Mouse (Mus musculus): Measurements from ENCODE around the gene Crim1. TPM values are rescaled to one million over a fixed set of nuclear protein-coding genes. Genes with fewer than 3 reads are reported as not detected.

Crim1 gene
- total RNA-seq, 2 experiments from 2014 or later = 79.6 to 82.6 TPM

DNA sequence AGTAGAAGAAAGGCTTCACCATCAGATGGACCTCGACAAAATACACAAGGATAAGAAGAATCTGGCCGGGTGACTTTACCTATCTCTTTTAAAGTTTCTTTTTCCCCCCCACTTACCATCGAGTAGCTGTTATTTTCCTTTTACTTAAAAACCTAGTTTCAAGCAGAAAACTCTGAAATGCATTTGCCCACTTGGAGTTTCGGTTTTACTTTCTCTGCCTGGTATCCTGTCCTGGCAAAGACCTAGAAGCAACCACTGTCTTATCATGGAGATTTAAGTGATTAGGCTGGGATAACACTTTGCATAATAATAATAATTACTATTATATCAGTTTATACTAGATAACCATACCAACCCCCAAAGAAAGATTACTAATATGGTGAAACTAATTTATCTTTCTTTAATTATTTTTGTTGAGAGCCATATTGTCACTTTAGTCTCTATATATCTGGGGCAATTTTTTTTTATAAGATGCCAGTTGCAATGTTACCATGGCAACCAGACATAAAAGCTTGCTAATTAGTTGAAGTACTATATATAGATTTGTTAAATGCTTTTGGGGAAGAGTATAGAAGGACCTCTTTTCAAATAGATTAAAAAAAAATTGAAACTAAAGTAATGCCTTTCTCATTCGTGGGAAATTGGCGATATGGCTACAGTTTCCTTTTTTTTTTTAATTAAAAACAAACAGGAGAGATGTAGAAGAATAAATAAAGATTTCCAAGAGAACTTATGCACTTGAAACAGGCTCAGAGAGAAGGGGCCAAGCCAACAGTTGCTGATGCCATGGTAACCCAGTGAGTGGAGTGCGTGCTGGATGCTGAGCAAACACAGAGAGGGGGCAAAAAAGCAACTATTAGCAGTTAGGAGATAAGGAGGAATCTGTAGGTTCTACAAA is 74.8 kb downstream of the Crim1 start:
- no peak for DNase-seq (ENCODE audit: low spot score in 2 of 2)
- intact Hi-C loops (cut with DNase I) = no loop called here

DNA sequence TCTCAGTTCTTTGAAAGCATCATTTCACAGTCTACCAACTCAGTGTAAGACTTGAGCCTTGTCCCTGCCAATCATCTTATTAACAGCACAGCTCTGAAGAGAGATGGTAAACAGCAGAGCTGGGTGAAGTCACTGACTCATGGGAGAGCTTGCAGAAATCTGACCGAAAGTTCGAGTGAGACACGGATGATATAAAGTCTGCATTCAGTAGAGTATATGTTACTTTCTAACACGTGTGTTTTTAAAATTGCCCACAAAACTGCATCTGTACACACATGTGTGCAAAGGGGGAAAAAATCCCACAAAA is 75.4 kb downstream of the Crim1 start:
- intact Hi-C loops (cut with DNase I) = no loop called here

GRCm38 (mm10) chr17:78279191-78279590 is 79.1 kb downstream of the Crim1 start:
- intact Hi-C loops (cut with DNase I) = no loop called here
- DNase-seq (ENCODE audit: low spot score in 2 of 2) = no peak

More for the DNA sequence above, 75.4 kb downstream of the Crim1 start:
- DNase-seq (ENCODE audit: low spot score in 2 of 2) = no peak

DNA sequence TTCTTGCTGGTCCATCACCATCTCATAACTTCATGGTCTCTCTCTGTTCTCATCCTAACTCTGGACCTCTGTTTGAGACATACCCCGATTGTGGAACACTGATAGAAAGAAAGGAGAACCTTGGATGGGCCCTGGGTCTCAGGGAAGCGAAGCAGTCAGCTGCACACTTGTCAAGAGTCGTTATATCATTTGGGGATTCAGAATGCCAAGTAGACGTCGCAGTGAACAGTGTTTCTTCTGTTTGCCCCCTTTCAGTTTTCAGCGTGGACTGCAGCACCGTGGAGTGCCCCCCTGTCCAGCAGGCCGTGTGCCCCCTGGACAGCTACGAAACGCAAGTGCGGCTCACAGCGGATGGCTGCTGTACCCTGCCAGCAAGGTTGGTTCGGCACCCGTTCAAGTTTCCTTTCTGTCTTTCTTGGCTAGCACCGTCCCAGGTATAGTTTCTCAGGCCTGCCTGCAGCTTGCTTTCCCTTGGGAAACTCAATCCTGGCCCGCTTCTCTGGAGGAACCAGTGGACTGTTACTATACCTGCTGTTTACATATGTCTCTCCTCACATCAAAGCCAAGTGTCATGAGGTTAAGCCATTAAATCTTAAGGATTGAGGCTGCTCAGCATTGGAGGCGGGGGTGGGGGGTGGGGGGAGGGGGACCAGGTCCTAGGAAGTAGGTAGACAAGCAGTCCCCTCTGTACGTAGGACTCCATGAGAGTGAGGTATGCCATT is 81.1 kb downstream of the Crim1 start:
- intact Hi-C loops (cut with DNase I) = no loop called here
- no peak for DNase-seq (ENCODE audit: low spot score in 2 of 2)

- intact Hi-C loops (cut with DNase I) = no loop called here
- no peak for DNase-seq (ENCODE audit: low spot score in 2 of 2)
Measured at GRCm38 (mm10) chr17:78283271-78283992, 83.4 kb downstream of the Crim1 start.

DNA sequence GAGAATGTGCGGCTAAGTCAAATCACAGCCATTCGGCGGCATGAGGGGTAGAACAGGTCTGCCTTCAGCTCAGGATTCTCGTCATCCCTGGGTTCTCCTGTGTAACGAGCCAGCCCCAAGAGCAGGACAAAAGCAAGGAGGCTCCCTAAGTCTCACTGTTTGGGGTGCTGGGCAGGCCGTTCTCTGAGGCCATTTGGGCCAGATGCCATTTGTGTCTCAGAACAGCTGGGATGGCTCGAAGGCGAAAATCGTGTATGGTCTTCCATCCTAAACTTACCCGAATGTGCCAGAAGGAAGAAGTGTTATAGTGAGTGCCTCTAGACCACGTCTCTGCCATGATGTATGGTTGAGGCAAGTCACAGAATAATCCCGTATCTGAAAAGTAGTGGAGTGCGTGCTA is 86.0 kb downstream of the Crim1 start:
- DNase-seq (ENCODE audit: low spot score in 2 of 2) = no peak
- intact Hi-C loops (cut with DNase I) = no loop called here

GRCm38 (mm10) chr17:78287391-78287790 is 87.3 kb downstream of the Crim1 start:
- DNase-seq (ENCODE audit: low spot score in 2 of 2) = no peak
- intact Hi-C loops (cut with DNase I) = no loop called here

DNA sequence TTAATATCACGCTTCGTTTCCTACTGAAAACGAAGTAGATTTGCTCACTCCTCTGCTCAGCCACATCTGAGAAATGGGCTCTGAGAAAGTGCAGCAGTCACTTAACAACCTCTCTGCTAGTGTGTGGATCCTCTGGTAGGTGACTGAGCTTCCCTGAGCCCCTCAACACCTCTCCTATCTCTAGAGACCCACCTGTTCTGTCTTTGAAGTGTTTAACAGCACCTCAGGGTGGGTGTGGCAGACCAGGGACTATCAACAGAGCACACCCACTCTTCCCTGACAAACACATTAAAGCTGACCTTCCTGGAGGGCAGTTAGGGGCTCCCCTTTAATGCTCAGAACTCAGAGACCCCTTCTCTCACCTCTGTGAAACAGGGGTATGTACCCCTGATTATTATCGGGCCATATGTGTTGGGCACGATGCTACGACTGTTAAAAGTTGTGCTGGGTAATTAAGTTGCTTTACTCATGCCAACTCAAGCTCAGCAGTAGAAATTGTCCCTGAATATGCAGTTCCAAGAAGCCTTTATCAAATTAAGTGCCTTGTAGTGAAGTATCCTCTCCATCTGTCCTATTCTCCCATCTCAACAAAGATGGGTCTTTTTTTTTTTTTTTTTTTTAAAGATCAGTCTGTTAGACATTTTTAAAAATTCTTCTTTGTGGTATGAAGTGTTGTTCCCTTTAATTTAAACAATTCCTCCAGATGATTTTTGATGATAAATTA is 90.3 kb downstream of the Crim1 start:
- intact Hi-C loops (cut with DNase I) = loop anchor here (10.0 kb wide), 1 partner anchor 86 kb away; the partner anchor contains the start of gene Crim1
- no peak for DNase-seq (ENCODE audit: low spot score in 2 of 2)

DNA sequence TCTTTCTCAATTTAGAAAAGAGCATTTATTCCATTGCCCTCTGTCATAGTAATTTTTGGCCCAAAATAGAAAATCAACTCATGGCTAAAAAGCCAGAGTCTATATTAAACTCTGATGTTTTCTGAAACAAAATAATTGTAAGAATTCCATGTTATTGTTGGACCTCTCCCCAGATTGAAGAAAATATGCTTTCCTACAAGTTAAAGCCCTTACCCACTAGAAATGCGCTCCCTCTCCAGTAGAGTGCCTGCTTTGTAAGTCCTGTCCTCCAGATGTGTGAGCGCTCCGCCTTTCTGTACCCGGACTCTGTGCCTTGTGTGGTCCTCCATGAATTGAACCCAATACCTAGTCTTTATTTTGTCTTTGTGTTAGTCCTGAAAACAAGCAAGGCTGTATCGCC is 91.0 kb downstream of the Crim1 start:
- no peak for DNase-seq (ENCODE audit: low spot score in 2 of 2)
- intact Hi-C loops (cut with DNase I) = loop anchor here (10.0 kb wide), 1 partner anchor 86 kb away; the partner anchor contains the start of gene Crim1

- intact Hi-C loops (cut with DNase I) = loop anchor here (10.0 kb wide), 1 partner anchor 88 kb away; the partner anchor contains the start of gene Crim1
- DNase-seq (ENCODE audit: low spot score in 2 of 2) = no peak
Measured at GRCm38 (mm10) chr17:78292301-78292700, 92.3 kb downstream of the Crim1 start.

DNA sequence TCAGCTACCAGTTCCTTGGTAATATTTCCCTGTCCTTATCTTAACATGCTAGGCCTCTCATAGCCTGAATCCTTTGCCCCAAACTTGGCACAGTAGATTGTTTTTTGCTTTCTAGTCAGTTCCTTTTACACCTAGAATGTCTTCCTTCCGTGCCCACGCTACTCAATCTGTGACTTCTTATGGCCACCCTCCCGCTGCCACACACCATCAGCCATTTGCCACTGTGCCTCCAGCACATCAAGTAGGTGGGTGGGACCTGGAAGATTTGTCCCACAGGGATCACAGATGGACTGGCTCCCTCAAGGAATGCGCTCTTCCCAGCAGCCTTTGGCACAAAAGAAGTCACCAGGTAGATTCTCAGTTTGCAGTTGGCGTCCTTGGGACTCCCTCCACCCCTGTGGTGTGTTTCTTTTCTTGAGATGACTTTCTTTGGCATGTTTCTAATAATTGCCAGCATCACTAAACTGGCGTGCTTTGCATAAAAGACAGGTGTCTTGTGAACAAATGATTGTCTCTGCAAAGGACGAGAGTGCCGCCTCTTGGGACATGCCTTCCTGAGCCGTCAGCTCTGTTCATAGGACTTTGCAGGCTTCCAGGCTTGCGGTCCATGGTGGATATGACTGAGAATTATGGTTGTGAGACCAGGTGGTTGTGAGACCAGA is 92.9 kb downstream of the Crim1 start:
- DNase-seq (ENCODE audit: low spot score in 2 of 2) = no peak
- intact Hi-C loops (cut with DNase I) = loop anchor here (10.0 kb wide), 1 partner anchor 88 kb away; the partner anchor contains the start of gene Crim1

DNA sequence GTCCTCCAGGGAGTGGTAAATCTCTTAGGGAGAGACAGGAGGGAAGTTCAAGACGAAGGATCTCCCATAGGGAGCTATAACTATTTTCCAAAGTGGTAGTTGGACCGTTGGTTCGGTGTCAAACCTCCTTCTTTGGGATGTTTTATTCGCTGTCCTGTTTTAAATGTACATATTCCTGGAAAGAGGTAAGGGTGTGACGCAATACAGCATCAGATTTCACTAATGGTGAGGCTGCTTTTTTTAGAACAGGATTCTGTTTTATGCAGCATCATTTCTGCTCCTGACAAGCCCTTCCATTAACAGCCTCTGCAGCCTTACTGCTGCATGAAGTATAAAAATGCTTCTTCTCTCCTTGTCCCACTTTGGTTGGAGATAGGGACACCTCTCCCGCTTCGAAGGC is 95.9 kb downstream of the Crim1 start:
- intact Hi-C loops (cut with DNase I) = loop anchor here (10.0 kb wide), 1 partner anchor 91 kb away; the partner anchor contains the start of gene Crim1
- DNase-seq (ENCODE audit: low spot score in 2 of 2) = no peak

- DNase-seq (ENCODE audit: low spot score in 2 of 2) = no peak
- intact Hi-C loops (cut with DNase I) = loop anchor here (10.0 kb wide), 1 partner anchor 93 kb away; the partner anchor contains the start of gene Crim1
Measured at GRCm38 (mm10) chr17:78298140-78298539, 98.1 kb downstream of the Crim1 start.

DNA sequence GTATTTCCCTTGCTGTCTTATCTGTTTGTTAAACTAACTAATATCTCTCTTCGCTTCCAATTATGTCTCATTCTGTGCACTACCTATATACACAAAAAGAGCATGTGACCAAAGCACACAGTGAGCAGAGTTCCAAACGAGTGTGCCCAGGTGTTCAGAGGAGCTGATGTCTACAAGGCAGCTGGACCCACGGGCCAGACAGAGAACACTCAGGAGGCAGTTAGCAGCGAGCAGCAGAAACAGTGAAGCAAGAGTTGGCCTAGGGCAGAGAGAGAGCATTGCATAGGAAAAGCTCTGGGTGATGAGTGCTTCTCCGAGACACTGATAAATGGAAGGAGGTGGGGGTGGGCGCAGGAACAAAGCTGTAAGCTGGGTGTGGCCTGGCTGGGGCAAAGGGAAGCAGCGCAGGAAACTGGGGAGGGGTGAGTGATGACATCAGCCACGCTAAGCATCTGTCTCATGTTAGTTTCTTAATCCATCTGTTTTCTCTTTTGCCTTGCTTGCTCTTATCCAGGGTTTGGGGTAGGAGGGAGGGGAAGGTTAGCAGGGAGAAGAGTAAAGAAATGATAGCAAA is 99.0 kb downstream of the Crim1 start:
- intact Hi-C loops (cut with DNase I) = loop anchor here (10.0 kb wide), 1 partner anchor 94 kb away; the partner anchor contains the start of gene Crim1

DNA sequence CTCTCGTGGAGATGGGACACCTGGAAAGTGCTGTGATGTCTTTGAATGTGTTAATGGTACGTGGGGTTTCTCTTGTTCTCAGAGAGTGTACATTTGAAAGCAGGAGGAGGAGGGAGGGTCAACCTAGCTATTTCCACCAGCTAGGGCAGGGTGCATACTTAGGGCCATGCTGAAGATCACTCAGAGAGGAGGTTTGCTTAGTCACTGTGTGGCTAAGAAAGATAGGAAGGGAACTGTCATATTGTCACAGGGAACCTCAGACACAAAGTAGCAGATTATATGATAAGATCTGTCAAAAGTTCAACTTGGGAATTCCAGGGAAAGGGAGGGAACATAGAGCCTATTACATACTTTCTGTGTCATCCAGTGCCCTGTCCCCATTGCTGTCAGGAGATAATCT is 103.0 kb downstream of the Crim1 start:
- intact Hi-C loops (cut with DNase I) = no loop called here

More for the DNA sequence above, 99.0 kb downstream of the Crim1 start:
- DNase-seq (ENCODE audit: low spot score in 2 of 2) = no peak

GRCm38 (mm10) chr17:78304059-78304458 is 104.0 kb downstream of the Crim1 start:
- DNase-seq (ENCODE audit: low spot score in 2 of 2) = no peak
- intact Hi-C loops (cut with DNase I) = no loop called here

More for the DNA sequence above, 103.0 kb downstream of the Crim1 start:
- no peak for DNase-seq (ENCODE audit: low spot score in 2 of 2)

DNA sequence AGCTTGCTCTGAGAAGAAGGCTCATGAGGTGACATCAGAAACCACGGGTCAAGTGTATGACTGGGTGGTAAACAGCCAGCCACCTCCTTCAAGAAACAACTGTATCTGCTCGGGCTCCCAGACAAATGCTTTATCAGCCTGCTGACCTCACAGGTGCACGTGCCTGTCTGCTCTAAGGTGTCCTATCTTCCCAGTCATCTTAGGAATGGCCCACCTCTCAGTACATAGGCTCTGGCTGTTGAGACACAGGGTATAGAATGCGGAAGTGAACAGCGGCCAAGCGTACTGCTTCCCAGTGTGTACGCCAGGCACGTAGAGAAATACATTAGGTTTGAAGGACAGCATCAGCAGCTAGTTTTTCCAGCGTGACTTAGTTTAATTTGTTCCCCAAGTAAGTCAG is 106.4 kb downstream of the Crim1 start:
- intact Hi-C loops (cut with DNase I) = no loop called here

DNA sequence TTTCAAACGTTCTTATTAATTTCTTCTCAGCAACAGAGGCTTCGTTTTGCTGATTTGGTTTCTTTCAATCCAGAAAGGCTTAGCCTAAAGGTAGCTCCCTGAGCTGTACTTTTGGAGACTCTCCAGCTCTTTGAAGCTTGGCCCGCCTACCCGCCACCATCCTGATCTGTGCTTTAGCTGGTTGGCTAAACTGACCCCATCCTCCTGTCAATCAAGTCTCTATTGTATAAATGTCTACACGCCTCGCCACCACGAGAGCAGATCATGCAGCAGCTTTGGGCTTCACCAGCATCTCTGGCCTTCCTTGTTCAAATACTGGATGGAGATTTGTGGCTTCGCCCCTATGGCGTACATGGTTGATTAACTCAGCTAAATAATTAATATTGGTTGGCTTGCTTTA is 108.2 kb downstream of the Crim1 start:
- intact Hi-C loops (cut with DNase I) = no loop called here

More for the DNA sequence above, 106.4 kb downstream of the Crim1 start:
- DNase-seq (ENCODE audit: low spot score in 2 of 2) = no peak

More for the DNA sequence above, 108.2 kb downstream of the Crim1 start:
- DNase-seq (ENCODE audit: low spot score in 2 of 2) = no peak

All from left cerebral cortex, postnatal 36 days (tissue).